Mouse (Mus musculus) kidney, postnatal 10 days (tissue): ENCODE results near the gene Krt222.

Experiments
- DNase-seq: peaks from one replicate; pipeline ENCODE4 v3.0.0; 2021; ENCODE audit warnings: mixed read lengths

The Krt222 gene

GRCm38 (mm10) chr11:99231049-99231816 is 12.7 kb downstream of the Krt222 start:
- no peak for DNase-seq

- peak; percentile 89 for DNase-seq
Measured at GRCm38 (mm10) chr11:99230261-99231048, 13.4 kb downstream of the Krt222 start, which contains the start of gene Smarce1. Smarce1 (minus strand) TSS chr11:99231017.

GRCm38 (mm10) chr11:99229641-99230260 is 14.1 kb downstream of the Krt222 start:
- DNase-seq = no peak

- no peak for DNase-seq
Measured at GRCm38 (mm10) chr11:99226298-99226697, 17.6 kb downstream of the Krt222 start.

- DNase-seq = no peak
Measured at GRCm38 (mm10) chr11:99223310-99223709, 20.6 kb downstream of the Krt222 start.

- no peak for DNase-seq
Measured at GRCm38 (mm10) chr11:99221811-99222210, 22.1 kb downstream of the Krt222 start.

GRCm38 (mm10) chr11:99217248-99217986 is 26.5 kb downstream of the Krt222 start:
- DNase-seq = no peak

GRCm38 (mm10) chr11:99216181-99216580 is 27.7 kb downstream of the Krt222 start:
- no peak for DNase-seq

GRCm38 (mm10) chr11:99212693-99213092 is 31.2 kb downstream of the Krt222 start:
- DNase-seq = no peak

GRCm38 (mm10) chr11:99211964-99212363 is 31.9 kb downstream of the Krt222 start:
- no peak for DNase-seq

- no peak for DNase-seq
Measured at GRCm38 (mm10) chr11:99208105-99208669, 35.7 kb downstream of the Krt222 start.

- no peak for DNase-seq
Measured at GRCm38 (mm10) chr11:99207449-99207848, 36.4 kb downstream of the Krt222 start.

GRCm38 (mm10) chr11:99206954-99207353 is 36.9 kb downstream of the Krt222 start:
- DNase-seq = peak; percentile 52

- DNase-seq = peak; percentile 69
Measured at GRCm38 (mm10) chr11:99189154-99189582, 54.7 kb downstream of the Krt222 start.

GRCm38 (mm10) chr11:99187348-99187747 is 56.5 kb downstream of the Krt222 start:
- DNase-seq = no peak

GRCm38 (mm10) chr11:99186836-99187235 is 57.0 kb downstream of the Krt222 start:
- no peak for DNase-seq
